Mouse (Mus musculus) testis, adult 2 months (tissue): ENCODE data around the gene Ralgps1.

Experiments
- CTCF ChIP-seq: fragments of 200-500 bp; IDR thresholded peaks from 2 replicates; pipeline ENCODE4 v1.5.1; 2012; ENCODE audit warnings: low read depth, mild to moderate bottlenecking, inconsistent platforms, low read length, moderate library complexity; ENCODE audit not compliant: control insufficient read depth, insufficient read depth, insufficient replicate concordance
- POLR2A ChIP-seq: fragments of 200-500 bp; IDR thresholded peaks from 2 replicates; pipeline ENCODE4 v1.6.1; 2012; ENCODE audit warnings: low read depth, mild to moderate bottlenecking, inconsistent platforms, low read length, moderate library complexity; ENCODE audit not compliant: control insufficient read depth

GRCm38 (mm10) chr2:33371648-33372408, 542 bp upstream of the Ralgps1 start:
- TF ChIP-seq CTCF, result no peak
- no peak for TF ChIP-seq POLR2A
